Mouse (Mus musculus): ENCODE data around the gene Psme1. TPM values are rescaled to one million over a fixed set of nuclear protein-coding genes. Genes with fewer than 3 reads are reported as not detected.
A peak's percentile ranks its signal among the peaks of the same experiment; 100 is the strongest.

Gene Psme1
- polyA plus RNA-seq, 1 experiment from 2014 or later, result 212 TPM

GRCm38 (mm10) chr14:55575302-55575701 lies 2.6 kb upstream of the Psme1 start, which contains the start of gene Fitm1:
TSS of gene Fitm1 (plus strand) at chr14:55575617.
- peak; percentile 27; the same call in 1 of the 2 replicates for ATAC-seq (ENCODE audit: extremely low read depth, insufficient number of reproducible peaks, low FRiP score, low TSS enrichment)
- 32% methylated on average over 8 of the region's 8 CpGs for WGBS
- Histone ChIP-seq H3K27me3 (replicated peaks) (no peaks in the 10 kb centered on the region), H3K4me3 (peak within 1 kb of the TSS; percentile 53), H3K9me3 (no peaks in the 10 kb centered on the region), H3K27ac (replicated peaks) (peak within 1 kb of the TSS; percentile 98), H3K36me3 (peaks cover 14% of the 10 kb centered on the region), H3K9ac (peak within 1 kb of the TSS; percentile 84), H3K4me2 (peak within 1 kb of the TSS; percentile 72), H3K4me1 (peaks cover 62% of the 10 kb centered on the region)

GRCm38 (mm10) chr14:55575711-55576110 lies 2.2 kb upstream of the Psme1 start:
- H3K4me1 ChIP-seq, result peaks cover 58% of the 10 kb centered on the region
- H3K4me3 ChIP-seq, result peak overlapping the region; percentile 53
- peak overlapping the region; percentile 98 for H3K27ac ChIP-seq (replicated peaks)
- no peaks in the 10 kb centered on the region for H3K27me3 ChIP-seq (replicated peaks)
- no peak for ATAC-seq (ENCODE audit: extremely low read depth, insufficient number of reproducible peaks, low FRiP score, low TSS enrichment)
- peak overlapping the region; percentile 84 for H3K9ac ChIP-seq
- 31% methylated on average over 13 of the region's 13 CpGs for WGBS
- H3K9me3 ChIP-seq, result no peaks in the 10 kb centered on the region
- peaks cover 14% of the 10 kb centered on the region for H3K36me3 ChIP-seq
- H3K4me2 ChIP-seq, result peak overlapping the region; percentile 72

GRCm38 (mm10) chr14:55576376-55576775 lies 1.5 kb upstream of the Psme1 start:
- H3K9me3 ChIP-seq, result no peaks in the 10 kb centered on the region
- H3K4me1 ChIP-seq, result peaks cover 54% of the 10 kb centered on the region
- no peaks in the 10 kb centered on the region for H3K27me3 ChIP-seq (replicated peaks)
- ATAC-seq (ENCODE audit: extremely low read depth, insufficient number of reproducible peaks, low FRiP score, low TSS enrichment), result no peak
- H3K27ac ChIP-seq (replicated peaks), result peak overlapping the region; percentile 98
- peaks cover 19% of the 10 kb centered on the region for H3K36me3 ChIP-seq
- H3K4me3 ChIP-seq, result peak overlapping the region; percentile 53
- peak overlapping the region; percentile 84 for H3K9ac ChIP-seq
- WGBS, result 46% methylated on average over 16 of the region's 16 CpGs
- H3K4me2 ChIP-seq, result peak overlapping the region; percentile 72

GRCm38 (mm10) chr14:55578668-55579269 lies 846 bp downstream of the Psme1 start:
- Histone ChIP-seq H3K27ac (replicated peaks) (peak overlapping the region; percentile 87), H3K4me1 (peaks cover 50% of the 10 kb centered on the region), H3K27me3 (replicated peaks) (no peaks in the 10 kb centered on the region), H3K36me3 (peaks cover 34% of the 10 kb centered on the region), H3K4me2 (peak overlapping the region; percentile 86), H3K4me3 (peak overlapping the region; percentile 83), H3K9me3 (no peaks in the 10 kb centered on the region), H3K9ac (peak overlapping the region; percentile 94)
- 0 out of 2 replicates have a peak, but pooled peaks have one; percentile 1 for ATAC-seq (ENCODE audit: extremely low read depth, insufficient number of reproducible peaks, low FRiP score, low TSS enrichment)
- WGBS, result 18% methylated on average over 6 of the region's 6 CpGs

- Histone ChIP-seq H3K36me3 (peaks cover 34% of the 10 kb centered on the region), H3K4me2 (peak overlapping the region; percentile 86), H3K9ac (no peak overlapping the region), H3K4me3 (peak overlapping the region; percentile 83; the same call in 1 of the 2 replicates), H3K9me3 (no peaks in the 10 kb centered on the region), H3K27me3 (replicated peaks) (no peaks in the 10 kb centered on the region), H3K4me1 (peaks cover 48% of the 10 kb centered on the region), H3K27ac (replicated peaks) (no peak overlapping the region)
- 85% methylated on average over 23 of the region's 23 CpGs for WGBS
- no peak for ATAC-seq (ENCODE audit: extremely low read depth, insufficient number of reproducible peaks, low FRiP score, low TSS enrichment)
These were observed 1.9 kb downstream of the Psme1 start for GRCm38 (mm10) chr14:55579511-55580496.

GRCm38 (mm10) chr14:55580731-55581130 lies 2.8 kb downstream of the Psme1 start:
- Histone ChIP-seq H3K36me3 (peaks cover 34% of the 10 kb centered on the region), H3K27me3 (replicated peaks) (no peaks in the 10 kb centered on the region), H3K4me1 (peaks cover 45% of the 10 kb centered on the region), H3K4me2 (no peak overlapping the region), H3K9me3 (no peaks in the 10 kb centered on the region), H3K9ac (no peak overlapping the region), H3K27ac (replicated peaks) (no peak overlapping the region), H3K4me3 (no peak overlapping the region)
- 87% methylated on average over 16 of the region's 16 CpGs for WGBS
- ATAC-seq (ENCODE audit: extremely low read depth, insufficient number of reproducible peaks, low FRiP score, low TSS enrichment), result no peak

- no peak for ATAC-seq (ENCODE audit: extremely low read depth, insufficient number of reproducible peaks, low FRiP score, low TSS enrichment)
- 76% methylated on average over 9 of the region's 9 CpGs for WGBS
These were observed 4.2 kb downstream of the Psme1 start for GRCm38 (mm10) chr14:55581981-55582681.

GRCm38 (mm10) chr14:55584303-55584701 lies 6.4 kb downstream of the Psme1 start:
- no peak for ATAC-seq (ENCODE audit: extremely low read depth, insufficient number of reproducible peaks, low FRiP score, low TSS enrichment)
- Histone ChIP-seq H3K4me3 (peak overlapping the region; percentile 61), H3K4me2 (peak overlapping the region; percentile 78), H3K9me3 (no peaks in the 10 kb centered on the region), H3K9ac (peak overlapping the region; percentile 81), H3K27me3 (replicated peaks) (no peaks in the 10 kb centered on the region), H3K27ac (replicated peaks) (peak overlapping the region; percentile 69; the same call in 1 of the 2 replicates), H3K4me1 (peaks cover 26% of the 10 kb centered on the region), H3K36me3 (peaks cover 61% of the 10 kb centered on the region)
- 38% methylated on average over 5 of the region's 5 CpGs for WGBS

More at GRCm38 (mm10) chr14:55581981-55582681, 4.2 kb downstream of the Psme1 start:
- peaks cover 38% of the 10 kb centered on the region for H3K4me1 ChIP-seq
- no peaks in the 10 kb centered on the region for H3K9me3 ChIP-seq
- H3K27me3 ChIP-seq (replicated peaks), result no peaks in the 10 kb centered on the region
- peaks cover 40% of the 10 kb centered on the region for H3K36me3 ChIP-seq
- no peak overlapping the region for H3K27ac ChIP-seq (replicated peaks)
- no peak overlapping the region for H3K9ac ChIP-seq
- H3K4me3 ChIP-seq, result no peak overlapping the region
- no peak overlapping the region for H3K4me2 ChIP-seq

GRCm38 (mm10) chr14:55584702-55585565 lies 7.0 kb downstream of the Psme1 start, which contains the start of gene Emc9:
TSS of gene Emc9 (minus strand) at chr14:55585302.
- Histone ChIP-seq H3K4me2 (peak within 1 kb of the TSS; percentile 78), H3K4me1 (peaks cover 25% of the 10 kb centered on the region), H3K4me3 (peak within 1 kb of the TSS; percentile 61), H3K9ac (peak within 1 kb of the TSS; percentile 81), H3K36me3 (peaks cover 59% of the 10 kb centered on the region), H3K27me3 (replicated peaks) (no peaks in the 10 kb centered on the region), H3K27ac (replicated peaks) (peak within 1 kb of the TSS; percentile 69), H3K9me3 (no peaks in the 10 kb centered on the region)
- peak; percentile 64; the same call in 1 of the 2 replicates for ATAC-seq (ENCODE audit: extremely low read depth, insufficient number of reproducible peaks, low FRiP score, low TSS enrichment)
- 2% methylated on average over 43 of the region's 43 CpGs for WGBS

GRCm38 (mm10) chr14:55585566-55585960 lies 7.6 kb downstream of the Psme1 start:
- H3K27me3 ChIP-seq (replicated peaks), result no peaks in the 10 kb centered on the region
- WGBS, result 44% methylated on average over 6 of the region's 6 CpGs
- H3K4me1 ChIP-seq, result peaks cover 30% of the 10 kb centered on the region
- peak overlapping the region; percentile 61 for H3K4me3 ChIP-seq
- peak overlapping the region; percentile 69 for H3K27ac ChIP-seq (replicated peaks)
- peak overlapping the region; percentile 81; the same call in 1 of the 2 replicates for H3K9ac ChIP-seq
- H3K4me2 ChIP-seq, result peak overlapping the region; percentile 78
- no peak for ATAC-seq (ENCODE audit: extremely low read depth, insufficient number of reproducible peaks, low FRiP score, low TSS enrichment)
- peaks cover 52% of the 10 kb centered on the region for H3K36me3 ChIP-seq
- H3K9me3 ChIP-seq, result no peaks in the 10 kb centered on the region
